Mouse (Mus musculus): ENCODE measurements around the gene Olfr933. TPM values are rescaled to one million over a fixed set of nuclear protein-coding genes. Genes with fewer than 3 reads are reported as not detected.

Olfr933 gene
- total RNA-seq (2014; fragmentation: Nextera tagmentation) (not detected in 2 replicates), total RNA-seq (2017) (not detected in 2 replicates)

DNA sequence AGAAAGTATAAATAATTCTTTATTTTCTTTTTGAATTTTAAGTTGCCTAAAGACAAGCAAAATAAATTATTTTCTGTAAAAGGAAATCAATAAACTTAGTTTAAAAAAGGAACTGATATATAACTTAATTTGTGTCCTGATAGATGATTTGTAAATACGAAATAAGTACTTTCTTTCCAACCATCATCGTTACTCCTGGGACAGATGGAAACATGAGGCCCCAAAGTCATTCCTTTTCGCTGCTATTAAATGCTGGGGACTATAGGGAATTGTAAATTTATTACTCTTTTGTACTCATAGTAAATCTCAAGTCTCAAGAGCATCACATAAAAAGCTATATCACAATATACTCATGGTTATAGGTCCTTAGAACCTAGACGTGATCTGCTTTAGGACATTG, at the start of gene Olfr933:
Gene Olfr933 (plus strand): TSS at position 301 of the 400 bp plus-strand sequence.
- no peak for ATAC-seq (replicated peaks; ENCODE audit: low FRiP score, low TSS enrichment, poor library complexity, severe bottlenecking)

GRCm38 (mm10) chr9:38929509-38929908, 42.6 kb upstream of the Olfr933 start, which contains the start of gene Olfr930:
Gene Olfr930, plus strand, starts transcription at chr9:38929809.
- no peak for ATAC-seq (replicated peaks; ENCODE audit: low FRiP score, low TSS enrichment, poor library complexity, severe bottlenecking)

DNA sequence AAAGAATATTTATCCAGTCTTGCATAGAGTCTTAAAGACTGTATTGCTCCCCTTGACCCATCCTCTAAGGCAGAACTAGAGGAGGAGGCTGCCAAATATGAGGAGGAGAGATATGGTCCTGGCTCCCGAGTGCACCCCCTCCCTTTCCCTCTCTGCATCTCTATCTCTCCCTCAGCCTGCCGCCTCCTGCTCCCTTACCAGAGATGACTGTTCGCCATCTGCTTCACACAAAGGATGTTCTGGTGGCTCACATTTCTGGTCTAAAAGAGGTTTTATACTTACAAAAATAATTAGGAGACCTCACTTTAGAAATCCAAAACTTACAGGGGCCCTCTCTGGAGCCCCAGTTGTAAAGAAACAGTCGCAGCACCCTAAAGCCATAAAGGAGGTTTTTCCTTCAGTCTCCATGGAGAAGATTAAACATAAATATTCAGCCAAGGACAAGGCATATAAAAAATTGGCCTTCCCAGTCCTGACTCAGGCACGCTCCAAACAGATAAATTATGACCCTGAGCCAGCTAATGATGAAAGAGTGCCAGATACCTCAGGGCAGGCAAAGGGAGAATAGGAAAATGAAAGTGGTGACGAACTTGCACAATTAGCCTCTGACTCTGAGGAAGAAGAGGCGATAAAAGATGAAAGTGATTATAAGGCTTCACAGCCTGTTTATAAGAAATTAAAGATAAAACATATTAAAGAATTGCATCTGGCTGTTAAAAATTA, 18.6 kb upstream of the Olfr933 start:
- ATAC-seq (replicated peaks; ENCODE audit: low FRiP score, low TSS enrichment, poor library complexity, severe bottlenecking) = no peak

- no peak for ATAC-seq (replicated peaks; ENCODE audit: low FRiP score, low TSS enrichment, poor library complexity, severe bottlenecking)
Observed at GRCm38 (mm10) chr9:38954124-38954416, 18.0 kb upstream of the Olfr933 start.

- ATAC-seq (replicated peaks; ENCODE audit: low FRiP score, low TSS enrichment, poor library complexity, severe bottlenecking) = no peak
Observed at GRCm38 (mm10) chr9:38988215-38988614, 16.1 kb downstream of the Olfr933 start, which contains the start of gene Olfr934. Gene Olfr934, minus strand, starts transcription at chr9:38988315.

GRCm38 (mm10) chr9:38999583-38999982, 27.5 kb downstream of the Olfr933 start, which contains the start of gene Olfr935:
Gene Olfr935, minus strand, starts transcription at chr9:38999683.
- no peak for ATAC-seq (replicated peaks; ENCODE audit: low FRiP score, low TSS enrichment, poor library complexity, severe bottlenecking)

GRCm38 (mm10) chr9:39023277-39023676, 51.2 kb downstream of the Olfr933 start, which contains the start of gene Olfr146:
Gene Olfr146, minus strand, starts transcription at chr9:39023377.
- ATAC-seq (replicated peaks; ENCODE audit: low FRiP score, low TSS enrichment, poor library complexity, severe bottlenecking) = no peak

Other genes starting within 250 kb of the Olfr933 start
- 0.15 TPM in 1 of 2 replicates, not detected in the other for gene Olfr920, start 220.0 kb upstream of the Olfr933 start, total RNA-seq (2014; fragmentation: Nextera tagmentation)
- gene Olfr920, start 220.0 kb upstream of the Olfr933 start, total RNA-seq (2017) = 0.19 and 0.33 TPM in 2 replicates
- not detected in 2 replicates for gene Olfr921, start 199.2 kb upstream of the Olfr933 start, total RNA-seq (2014; fragmentation: Nextera tagmentation)
- not detected in 2 replicates for gene Olfr921, start 199.2 kb upstream of the Olfr933 start, total RNA-seq (2017)
- gene Olfr922, start 157.7 kb upstream of the Olfr933 start, total RNA-seq (2014; fragmentation: Nextera tagmentation) = not detected in 2 replicates
- not detected in 2 replicates for gene Olfr922, start 157.7 kb upstream of the Olfr933 start, total RNA-seq (2017)
- gene Olfr923, start 145.8 kb upstream of the Olfr933 start, total RNA-seq (2014; fragmentation: Nextera tagmentation) = not detected in 2 replicates
- not detected in 2 replicates for gene Olfr923, start 145.8 kb upstream of the Olfr933 start, total RNA-seq (2017)
- gene Olfr924, start 127.9 kb upstream of the Olfr933 start, total RNA-seq (2014; fragmentation: Nextera tagmentation) = not detected in 2 replicates
- not detected in 2 replicates for gene Olfr924, start 127.9 kb upstream of the Olfr933 start, total RNA-seq (2017)
- not detected in 2 replicates for gene Olfr26, start 117.3 kb upstream of the Olfr933 start, total RNA-seq (2014; fragmentation: Nextera tagmentation)
- not detected in 2 replicates for gene Olfr26, start 117.3 kb upstream of the Olfr933 start, total RNA-seq (2017)
- not detected in 2 replicates for gene Olfr926, start 95.2 kb upstream of the Olfr933 start, total RNA-seq (2014; fragmentation: Nextera tagmentation)
- not detected in 2 replicates for gene Olfr926, start 95.2 kb upstream of the Olfr933 start, total RNA-seq (2017)
- gene Olfr930, start 42.5 kb upstream of the Olfr933 start, total RNA-seq (2014; fragmentation: Nextera tagmentation) = not detected in 2 replicates
- gene Olfr930, start 42.5 kb upstream of the Olfr933 start, total RNA-seq (2017) = not detected in 2 replicates
- gene Olfr934, start 16.0 kb downstream of the Olfr933 start, total RNA-seq (2014; fragmentation: Nextera tagmentation) = not detected in 2 replicates
- gene Olfr934, start 16.0 kb downstream of the Olfr933 start, total RNA-seq (2017) = not detected in 2 replicates
- not detected in 2 replicates for gene Olfr935, start 27.4 kb downstream of the Olfr933 start, total RNA-seq (2014; fragmentation: Nextera tagmentation)
- not detected in 2 replicates for gene Olfr935, start 27.4 kb downstream of the Olfr933 start, total RNA-seq (2017)
- gene Olfr146, start 51.1 kb downstream of the Olfr933 start, total RNA-seq (2014; fragmentation: Nextera tagmentation) = not detected in 2 replicates
- not detected in 2 replicates for gene Olfr146, start 51.1 kb downstream of the Olfr933 start, total RNA-seq (2017)
- not detected in 2 replicates for gene Olfr937, start 92.6 kb downstream of the Olfr933 start, total RNA-seq (2014; fragmentation: Nextera tagmentation)
- gene Olfr937, start 92.6 kb downstream of the Olfr933 start, total RNA-seq (2017) = not detected in 2 replicates
- not detected in 2 replicates for gene Olfr938, start 106.6 kb downstream of the Olfr933 start, total RNA-seq (2014; fragmentation: Nextera tagmentation)
- not detected in 2 replicates for gene Olfr938, start 106.6 kb downstream of the Olfr933 start, total RNA-seq (2017)
- not detected in 2 replicates for gene Olfr27, start 155.8 kb downstream of the Olfr933 start, total RNA-seq (2014; fragmentation: Nextera tagmentation)
- not detected in 2 replicates for gene Olfr27, start 155.8 kb downstream of the Olfr933 start, total RNA-seq (2017)
- gene Olfr943, start 194.0 kb downstream of the Olfr933 start, total RNA-seq (2014; fragmentation: Nextera tagmentation) = not detected in 2 replicates
- gene Olfr943, start 194.0 kb downstream of the Olfr933 start, total RNA-seq (2017) = not detected in 2 replicates
- gene Olfr944, start 229.6 kb downstream of the Olfr933 start, total RNA-seq (2014; fragmentation: Nextera tagmentation) = not detected in 2 replicates
- gene Olfr944, start 229.6 kb downstream of the Olfr933 start, total RNA-seq (2017) = not detected in 2 replicates

Data from megakaryocyte-erythroid progenitor cell, adult 5-6 weeks (primary cell).